Mouse (Mus musculus) thymus, postnatal 10 days (tissue): ENCODE measurements around the gene Rab25.

Source experiments
- DNase-seq, 2 experiments: peaks; one replicate each; pipeline ENCODE4 v3.0.0; 2021; ENCODE audit warnings: low spot score in 2 of 2

Rab25 gene

DNA sequence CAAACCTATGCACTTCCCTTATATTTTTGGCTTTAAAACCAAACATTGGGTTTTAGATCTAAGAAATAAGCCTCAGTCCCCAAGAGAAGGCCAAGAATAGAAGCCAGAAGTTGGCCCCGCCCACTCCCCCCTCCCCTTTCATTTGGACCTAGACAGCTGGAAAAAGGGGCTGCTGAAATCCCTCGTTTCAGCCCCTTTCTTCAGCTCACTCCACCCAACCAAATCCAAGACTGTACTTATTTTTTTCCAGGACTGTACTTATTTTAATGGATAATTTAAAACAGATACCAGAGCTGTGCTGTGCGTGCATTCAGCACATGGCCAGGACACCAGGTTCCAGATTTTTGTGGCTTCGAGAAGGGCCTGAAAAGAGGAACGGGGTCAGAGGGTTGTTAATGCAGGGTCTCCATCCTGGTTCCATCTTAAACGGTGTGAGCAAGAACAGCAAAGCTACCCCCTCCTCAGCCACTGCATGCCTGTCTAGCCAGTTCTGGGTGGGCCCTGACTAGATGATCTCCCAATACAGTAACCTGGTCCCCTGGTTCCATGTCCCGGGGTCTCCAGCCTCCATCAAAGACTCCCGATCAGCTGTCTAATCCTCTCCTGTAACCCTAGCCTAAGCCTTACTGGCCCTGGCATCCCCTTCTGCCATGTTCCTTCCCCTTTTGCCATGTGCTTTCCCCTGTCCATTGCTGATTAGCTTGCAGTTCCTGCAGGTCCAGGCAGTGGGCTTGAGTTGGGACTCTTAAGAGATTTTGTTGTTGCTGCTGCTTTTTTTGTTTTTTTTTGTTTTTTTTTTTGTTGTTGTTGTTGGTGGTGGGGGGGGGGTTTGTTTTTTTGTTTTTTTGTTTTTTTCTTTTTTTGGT is 44.0 kb downstream of the Rab25 start:
- no peak for DNase-seq

GRCm38 (mm10) chr3:88503505-88503863 is 44.6 kb downstream of the Rab25 start:
- DNase-seq: no peak

- DNase-seq: no peak
Measured at GRCm38 (mm10) chr3:88502641-88503504, 45.2 kb downstream of the Rab25 start.

DNA sequence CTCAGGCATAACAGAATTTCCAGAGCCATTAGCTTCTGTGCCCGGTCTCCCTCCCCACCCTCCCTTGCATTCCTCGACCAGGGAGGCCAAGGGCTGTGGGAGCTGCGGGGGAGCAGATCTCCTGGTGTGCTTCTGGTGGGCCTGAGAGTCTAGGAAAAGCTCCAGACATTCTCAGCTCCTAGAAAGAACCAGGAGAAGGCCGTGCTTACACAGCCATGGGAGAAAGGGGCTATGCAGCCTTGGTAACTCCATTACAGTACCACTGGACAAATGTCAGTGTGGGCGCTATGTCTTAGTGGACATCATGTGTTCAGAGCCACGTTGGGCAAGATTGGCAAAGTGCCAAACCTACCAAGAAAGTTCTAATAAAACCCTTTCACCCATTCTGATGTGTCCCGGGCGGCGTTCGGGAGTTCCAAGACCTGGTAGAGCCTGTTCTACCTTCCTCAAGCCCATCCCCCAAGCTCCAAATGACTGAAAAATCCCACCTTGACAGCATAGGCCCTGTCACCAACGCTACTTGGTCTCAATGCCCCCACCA is 46.0 kb downstream of the Rab25 start:
- DNase-seq: no peak

- DNase-seq: no peak
Measured at GRCm38 (mm10) chr3:88501366-88502030, 46.6 kb downstream of the Rab25 start.

GRCm38 (mm10) chr3:88500655-88501365 is 47.3 kb downstream of the Rab25 start:
- no peak for DNase-seq

DNA sequence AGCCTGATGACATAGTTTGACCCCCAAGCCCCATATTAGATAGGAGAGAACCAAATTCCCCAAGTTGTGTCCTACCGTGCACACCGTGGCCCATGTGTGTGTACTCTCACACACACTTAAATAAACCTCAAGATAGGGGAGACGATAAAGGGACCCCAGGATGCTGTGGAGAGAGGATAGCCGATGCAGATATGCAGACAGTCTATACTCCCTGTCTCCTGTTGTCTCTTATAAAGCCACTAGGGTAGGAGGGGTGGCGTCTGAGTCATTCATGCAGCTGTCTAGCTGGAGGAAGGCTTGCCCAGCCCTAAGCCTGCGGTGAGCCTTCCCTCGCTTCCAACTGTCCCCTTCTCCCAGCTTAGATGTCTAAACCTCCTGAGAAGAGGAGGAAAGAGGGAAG is 48.0 kb downstream of the Rab25 start:
- no peak for DNase-seq

DNA sequence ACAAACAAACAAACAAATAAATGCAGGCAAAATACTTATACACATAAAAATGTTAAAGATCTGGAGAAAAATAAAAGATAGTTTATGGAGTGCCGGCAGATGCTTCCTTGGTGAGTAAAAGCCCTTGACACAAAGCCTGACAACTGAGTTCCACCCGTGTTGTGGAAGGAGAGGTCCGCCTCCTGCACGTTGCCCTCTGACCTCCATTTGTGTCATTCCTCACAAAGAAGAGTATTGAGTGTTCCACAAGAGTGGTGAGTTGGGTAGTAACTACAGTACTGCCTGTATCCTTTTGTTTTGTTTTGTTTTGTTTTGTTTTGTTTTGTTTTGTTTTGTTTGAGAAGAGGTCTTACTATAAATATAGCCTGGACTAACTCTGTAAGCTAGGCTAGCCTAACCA is 48.5 kb downstream of the Rab25 start:
- no peak for DNase-seq

- no peak for DNase-seq
Measured at GRCm38 (mm10) chr3:88495741-88496415, 52.2 kb downstream of the Rab25 start.

GRCm38 (mm10) chr3:88494836-88495628 is 53.1 kb downstream of the Rab25 start:
- DNase-seq: no peak

DNA sequence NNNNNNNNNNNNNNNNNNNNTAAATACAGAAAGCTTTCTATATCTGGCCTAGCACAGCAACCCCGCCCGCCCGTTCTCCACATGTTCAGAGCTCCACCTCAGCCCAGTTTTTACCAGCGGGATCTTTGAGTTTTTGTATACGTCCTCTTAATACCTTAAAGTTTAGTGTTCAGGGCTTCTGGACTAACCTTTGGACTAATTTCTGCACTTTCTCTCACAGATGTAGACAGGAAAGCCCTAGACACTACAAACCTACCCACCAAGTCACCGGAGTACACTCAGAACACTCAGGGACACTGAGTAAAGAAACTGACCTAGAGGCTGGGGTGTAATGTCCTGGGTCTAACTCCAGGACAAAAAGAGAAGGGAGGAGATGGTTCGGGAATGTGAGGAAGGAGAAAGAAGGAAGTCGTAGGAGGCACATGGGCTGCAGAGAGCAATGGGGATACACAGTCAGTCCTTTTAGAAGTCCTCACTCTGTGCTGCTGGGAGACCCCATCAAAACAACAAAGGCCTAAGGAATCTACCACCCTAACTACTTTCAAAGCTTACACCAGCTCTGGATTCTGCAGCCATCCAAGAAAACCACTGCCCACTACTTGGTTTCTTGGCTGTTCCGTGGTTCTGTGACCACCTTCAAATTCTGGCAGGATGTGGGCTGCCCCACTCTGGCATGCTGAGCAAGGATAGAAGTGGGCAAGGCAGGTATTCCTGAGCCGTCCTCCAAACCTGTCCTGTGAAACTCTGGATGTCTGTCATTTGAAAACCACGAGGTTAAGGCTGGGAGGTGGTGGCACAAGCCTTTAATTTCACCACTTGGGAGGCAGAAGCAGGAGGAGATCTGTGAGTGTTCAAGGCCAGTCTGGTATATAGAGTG is 54.2 kb downstream of the Rab25 start:
- no peak for DNase-seq
